Mouse (Mus musculus) embryonic fibroblast, embryonic 13.5 days (primary cell): ENCODE results near the gene Rpl10a.

Experiments
- CTCF ChIP-seq: IDR thresholded peaks from 2 replicates; pipeline ENCODE4 v1.5.1; 2011; ENCODE audit warnings: mild to moderate bottlenecking, control low read depth, low read length, moderate library complexity, borderline replicate concordance; ENCODE audit not compliant: insufficient read depth
- POLR2A ChIP-seq: IDR thresholded peaks from 2 replicates; pipeline ENCODE4 v1.6.1; 2011; ENCODE audit warnings: low read depth, mild to moderate bottlenecking, control low read depth, low read length, moderate library complexity

DNA sequence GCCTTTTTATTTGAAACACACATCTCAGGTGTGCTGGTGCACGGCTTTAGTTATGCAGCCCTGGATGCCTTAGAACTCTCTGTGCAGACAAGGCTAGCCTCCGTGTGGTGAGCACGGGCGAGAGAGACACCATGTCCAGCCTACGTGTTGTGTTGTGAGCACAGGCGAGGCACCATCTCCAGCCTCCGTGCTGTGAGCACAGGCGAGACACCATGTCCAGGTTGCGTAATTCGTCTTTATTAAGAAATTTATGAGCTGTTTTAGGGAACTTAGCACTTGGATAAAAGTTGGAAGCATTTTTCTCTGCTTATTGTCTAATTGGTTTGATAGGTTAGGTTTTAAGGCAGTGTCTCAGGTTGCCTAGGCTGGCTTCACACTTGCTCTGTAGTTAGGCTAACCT is 45.1 kb upstream of the Rpl10a start:
- TF ChIP-seq CTCF = no peak
- TF ChIP-seq POLR2A = no peak
